Mouse (Mus musculus) testis, adult 2 months (tissue): ENCODE results near the gene Hoxd8.

Experiments used
- CTCF ChIP-seq: fragments of 200-500 bp; IDR thresholded peaks from 2 replicates; pipeline ENCODE4 v1.5.1; 2012; ENCODE audit warnings: low read depth, mild to moderate bottlenecking, inconsistent platforms, low read length, moderate library complexity; ENCODE audit not compliant: control insufficient read depth, insufficient read depth, insufficient replicate concordance
- POLR2A ChIP-seq: fragments of 200-500 bp; IDR thresholded peaks from 2 replicates; pipeline ENCODE4 v1.6.1; 2012; ENCODE audit warnings: low read depth, mild to moderate bottlenecking, inconsistent platforms, low read length, moderate library complexity; ENCODE audit not compliant: control insufficient read depth

DNA sequence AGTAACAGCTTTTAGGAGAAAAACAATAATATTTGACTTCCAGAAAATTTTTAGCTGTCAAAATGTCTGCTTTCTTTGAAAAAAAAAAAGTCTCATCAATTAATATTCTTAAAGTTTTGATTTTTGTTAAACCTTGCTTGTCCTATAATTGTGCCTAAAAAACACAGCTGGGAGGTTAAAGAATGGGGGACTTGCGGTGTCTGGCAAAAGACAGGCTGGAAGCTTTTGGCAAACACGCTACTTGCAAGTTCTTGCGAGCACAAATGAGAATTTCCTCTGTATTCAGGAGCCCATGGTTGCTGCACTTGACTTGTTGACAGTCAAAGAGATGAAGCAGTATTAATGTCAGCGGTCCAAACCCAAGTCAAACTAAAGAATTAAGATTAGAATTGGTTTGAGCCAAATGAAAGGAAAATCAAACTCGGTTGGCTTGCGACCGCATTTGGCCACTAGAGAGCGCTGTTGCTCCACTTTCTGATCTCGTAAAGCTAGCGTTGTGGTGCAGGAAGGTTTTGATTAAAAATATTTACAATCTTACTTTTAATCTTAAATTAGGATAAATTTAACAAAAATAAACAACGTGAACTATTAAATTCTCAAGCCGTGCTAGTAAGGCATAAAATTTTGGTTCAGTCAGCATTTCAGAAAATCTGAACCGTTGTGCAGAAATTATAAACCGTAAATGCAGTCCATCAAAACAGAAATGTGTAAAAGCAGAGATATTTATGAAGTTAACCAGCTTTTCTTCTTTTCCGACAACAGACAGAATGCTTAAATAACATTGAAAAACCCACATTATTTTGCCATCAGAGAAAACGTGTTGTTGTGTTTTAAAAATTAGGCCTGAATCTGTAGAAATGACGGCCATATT is 2.2 kb upstream of the Hoxd8 start:
- TF ChIP-seq POLR2A (no peak), CTCF (peak; percentile 68; the same call in 1 of the 2 replicates)
